Mouse (Mus musculus) kidney, adult 9 months (tissue): ENCODE data around the gene Rac3.
A peak's percentile ranks its signal among the peaks of the same experiment; 100 is the strongest.
"Not testable (repeated sequence)": the region's sequence is repeated elsewhere in the genome, so short reads cannot be mapped to it uniquely, and the experiment has no call there.

Experiments used
- DNase-seq: peaks from one replicate; pipeline ENCODE4 v3.0.0; 2022

Gene Rac3

GRCm38 (mm10) chr11:120730331-120730870 lies 9.1 kb downstream of the Rac3 start:
- no peak for DNase-seq

- DNase-seq = no peak
These were observed 10.1 kb downstream of the Rac3 start for GRCm38 (mm10) chr11:120731395-120731794.

GRCm38 (mm10) chr11:120731858-120732680 lies 10.8 kb downstream of the Rac3 start, which contains the start of gene Cbr2:
Gene Cbr2 (minus strand): TSS chr11:120732114.
- DNase-seq = peak; percentile 50

GRCm38 (mm10) chr11:120733521-120733920 lies 12.3 kb downstream of the Rac3 start:
- peak; percentile 60 for DNase-seq

GRCm38 (mm10) chr11:120736424-120736823 lies 15.2 kb downstream of the Rac3 start:
- DNase-seq = no peak

GRCm38 (mm10) chr11:120740981-120741380 lies 19.7 kb downstream of the Rac3 start:
- no peak for DNase-seq

GRCm38 (mm10) chr11:120744121-120744701 lies 22.9 kb downstream of the Rac3 start:
- no peak for DNase-seq

GRCm38 (mm10) chr11:120747974-120748373 lies 26.7 kb downstream of the Rac3 start:
- no peak for DNase-seq

- peak; percentile 57 for DNase-seq
These were observed 28.2 kb downstream of the Rac3 start for GRCm38 (mm10) chr11:120749430-120749829.

- no peak for DNase-seq
These were observed 30.3 kb downstream of the Rac3 start for GRCm38 (mm10) chr11:120751606-120752005.

GRCm38 (mm10) chr11:120760236-120760635 lies 39.0 kb downstream of the Rac3 start:
- no peak for DNase-seq

- DNase-seq = no peak
These were observed 40.8 kb downstream of the Rac3 start for GRCm38 (mm10) chr11:120761811-120762671.

GRCm38 (mm10) chr11:120762672-120763041 lies 41.4 kb downstream of the Rac3 start, which contains the start of gene Hmga1b:
Gene Hmga1b (plus strand): TSS chr11:120762794.
- not testable (repeated sequence) for DNase-seq

GRCm38 (mm10) chr11:120763121-120763999 lies 42.1 kb downstream of the Rac3 start:
- not testable (repeated sequence) for DNase-seq

GRCm38 (mm10) chr11:120767023-120767422 lies 45.8 kb downstream of the Rac3 start:
- DNase-seq = not testable (repeated sequence)

GRCm38 (mm10) chr11:120768206-120768605 lies 46.9 kb downstream of the Rac3 start:
- DNase-seq = no peak

GRCm38 (mm10) chr11:120772749-120773148 lies 51.5 kb downstream of the Rac3 start:
- no peak for DNase-seq
